Mouse (Mus musculus) MEL (cell line): ENCODE measurements around the gene Cep72. TPM values are rescaled to one million over a fixed set of nuclear protein-coding genes. Genes with fewer than 3 reads are reported as not detected.

Source experiments
- DNase-seq: peaks from one replicate; pipeline ENCODE4 v3.0.0; 2011; ENCODE audit warnings: low read depth, low spot score
- H3K27ac ChIP-seq: 2 replicates; pipeline ENCODE4 v1.5.1; 2012; ENCODE audit warnings: low read depth, mild to moderate bottlenecking, control low read depth, low read length, moderate library complexity; ENCODE audit not compliant: control insufficient read depth
- H3K27me3 ChIP-seq, 2 experiments: fragments of 150-350 bp in 1 of 2; sonication (generic) in 1 of 2; 2 replicates each; pipeline ENCODE4 v1.6.1; 2012; ENCODE audit warnings: low read length in 2 of 2, mild to moderate bottlenecking in 2 of 2, improper control_type of control experiment in 1 of 2, moderate library complexity in 1 of 2; ENCODE audit not compliant: insufficient read depth in 2 of 2, control insufficient read depth in 1 of 2
- H3K36me3 ChIP-seq, 2 experiments: 2 replicates each; pipeline ENCODE4 v1.6.1; 2012 to 2014; ENCODE audit warnings: low read length in 2 of 2, improper control_type of control experiment in 1 of 2, inconsistent platforms in 1 of 2, mild to moderate bottlenecking in 1 of 2; ENCODE audit not compliant: insufficient read depth in 2 of 2, control insufficient read depth in 1 of 2
- H3K4me1 ChIP-seq, 2 experiments: fragments of 150-350 bp in 1 of 2; sonication (generic) in 1 of 2; 2 replicates each; pipeline ENCODE4 v1.6.1; 2012; ENCODE audit warnings: low read length in 2 of 2, improper control_type of control experiment in 1 of 2, mild to moderate bottlenecking in 1 of 2; ENCODE audit not compliant: insufficient read depth in 2 of 2, control insufficient read depth in 1 of 2
- H3K4me3 ChIP-seq, 2 experiments: fragments of 150-350 bp in 1 of 2; sonication (generic) in 1 of 2; 2 replicates each; pipeline ENCODE4 v1.5.1; 2012; ENCODE audit warnings: low read depth in 2 of 2, low read length in 2 of 2, mild to moderate bottlenecking in 2 of 2, moderate library complexity in 2 of 2, control low read depth in 1 of 2, improper control_type of control experiment in 1 of 2; ENCODE audit not compliant: control insufficient read depth in 1 of 2, insufficient read depth in 1 of 2
- H3K79me2 ChIP-seq: 2 replicates; pipeline ENCODE4 v1.6.1; 2012; ENCODE audit warnings: mild to moderate bottlenecking, low read length, moderate library complexity; ENCODE audit not compliant: control insufficient read depth, poor library complexity, insufficient read depth
- H3K9ac ChIP-seq: 2 replicates; pipeline ENCODE4 v1.6.1; 2012; ENCODE audit warnings: low read depth, mild to moderate bottlenecking, control low read depth, low read length, moderate library complexity; ENCODE audit not compliant: control insufficient read depth, poor library complexity, severe bottlenecking
- H3K9me3 ChIP-seq: fragments of 150-350 bp; sonication (generic); replicated peaks from 2 replicates; pipeline ENCODE4 v1.6.1; 2012; ENCODE audit warnings: mild to moderate bottlenecking, low read length, improper control_type of control experiment, moderate library complexity; ENCODE audit not compliant: insufficient read depth
- BHLHE40 ChIP-seq: IDR thresholded peaks from 2 replicates; pipeline ENCODE4 v1.6.1; 2012; ENCODE audit warnings: low read depth, mild to moderate bottlenecking, inconsistent platforms, low read length, improper control_type of control experiment, borderline replicate concordance
- CTCF ChIP-seq, 3 experiments: IDR thresholded peaks in 2 of 3; conservative IDR thresholded peaks in 1 of 3; 2 replicates each; pipeline ENCODE4 v1.5.1; 2011 to 2012; ENCODE audit warnings: low read length in 3 of 3, low read depth in 2 of 3, mild to moderate bottlenecking in 2 of 3, improper control_type of control experiment in 1 of 3, inconsistent platforms in 1 of 3, mixed read lengths in 1 of 3, moderate library complexity in 1 of 3; ENCODE audit not compliant: control insufficient read depth in 1 of 3, insufficient read depth in 1 of 3, poor library complexity in 1 of 3, severe bottlenecking in 1 of 3
- ELF1 ChIP-seq: IDR thresholded peaks from 2 replicates; pipeline ENCODE4 v1.6.1; 2014; ENCODE audit warnings: low read depth, mild to moderate bottlenecking, inconsistent platforms, low read length, improper control_type of control experiment, moderate library complexity
- ETS1 ChIP-seq: IDR thresholded peaks from 2 replicates; pipeline ENCODE4 v1.6.1; 2012; ENCODE audit warnings: low read depth, mild to moderate bottlenecking, inconsistent platforms, low read length, improper control_type of control experiment, moderate library complexity
- GATA1 ChIP-seq: IDR thresholded peaks from 2 replicates; pipeline ENCODE4 v1.6.1; 2011; ENCODE audit warnings: low read depth, low read length, improper control_type of control experiment
- HCFC1 ChIP-seq: IDR thresholded peaks from 2 replicates; pipeline ENCODE4 v1.6.1; 2012; ENCODE audit warnings: low read depth, mild to moderate bottlenecking, inconsistent platforms, low read length, improper control_type of control experiment, moderate library complexity
- JUND ChIP-seq: IDR thresholded peaks from 2 replicates; pipeline ENCODE4 v1.6.1; 2011; ENCODE audit warnings: low read depth, mild to moderate bottlenecking, improper control_type of control experiment, low read length
- MAX ChIP-seq: IDR thresholded peaks from 2 replicates; pipeline ENCODE4 v1.6.1; 2011; ENCODE audit warnings: low read length, improper control_type of control experiment
- MAZ ChIP-seq: IDR thresholded peaks from 2 replicates; pipeline ENCODE4 v1.6.1; 2012; ENCODE audit warnings: low read depth, mild to moderate bottlenecking, inconsistent platforms, low read length, improper control_type of control experiment
- MXI1 ChIP-seq: IDR thresholded peaks from 2 replicates; pipeline ENCODE4 v1.6.1; 2011; ENCODE audit warnings: mild to moderate bottlenecking, low read depth, low read length, improper control_type of control experiment
- POLR2AphosphoS5 ChIP-seq: IDR thresholded peaks from 2 replicates; pipeline ENCODE4 v1.6.1; 2012; ENCODE audit warnings: low read depth, borderline replicate concordance, mild to moderate bottlenecking, inconsistent platforms, low read length, moderate library complexity, mixed read lengths
- RAD21 ChIP-seq: IDR thresholded peaks from 2 replicates; pipeline ENCODE4 v1.6.1; 2011; ENCODE audit warnings: mild to moderate bottlenecking, low read depth, low read length, improper control_type of control experiment
- SMC3 ChIP-seq: IDR thresholded peaks from 2 replicates; pipeline ENCODE4 v1.6.1; 2011; ENCODE audit warnings: low read depth, low read length, improper control_type of control experiment
- TAL1 ChIP-seq: IDR thresholded peaks from 2 replicates; pipeline ENCODE4 v1.6.1; 2012; ENCODE audit warnings: mild to moderate bottlenecking, inconsistent platforms, low read length, moderate library complexity, mixed read lengths
- TBP ChIP-seq: IDR thresholded peaks from 2 replicates; pipeline ENCODE4 v1.8.0; 2011; ENCODE audit warnings: low read depth, low read length, improper control_type of control experiment
- TCF12 ChIP-seq: IDR thresholded peaks from 2 replicates; pipeline ENCODE4 v1.6.1; 2014; ENCODE audit warnings: low read depth, mild to moderate bottlenecking, inconsistent platforms, low read length, improper control_type of control experiment, moderate library complexity
- UBTF ChIP-seq: IDR thresholded peaks from 2 replicates; pipeline ENCODE4 v1.6.1; 2012; ENCODE audit warnings: low read depth, mild to moderate bottlenecking, inconsistent platforms, low read length, improper control_type of control experiment, moderate library complexity, borderline replicate concordance; ENCODE audit not compliant: insufficient read depth
- USF1 ChIP-seq: IDR thresholded peaks from 2 replicates; pipeline ENCODE4 v1.6.1; 2014; ENCODE audit warnings: low read depth, mild to moderate bottlenecking, inconsistent platforms, low read length, improper control_type of control experiment, moderate library complexity
- USF2 ChIP-seq, 2 experiments: IDR thresholded peaks; 2 replicates each; pipeline ENCODE4 v1.6.1; 2011 to 2012; ENCODE audit warnings: improper control_type of control experiment in 2 of 2, low read length in 2 of 2, borderline replicate concordance in 1 of 2, inconsistent platforms in 1 of 2, low read depth in 1 of 2, mild to moderate bottlenecking in 1 of 2; ENCODE audit not compliant: insufficient read depth in 1 of 2
- ZMIZ1 ChIP-seq: IDR thresholded peaks from 2 replicates; pipeline ENCODE4 v1.6.1; 2012; ENCODE audit warnings: low read depth, mild to moderate bottlenecking, inconsistent platforms, low read length, improper control_type of control experiment, moderate library complexity
- polyA plus RNA-seq, 2 experiments: library from polyadenylated mRNA; stranded (reverse) in 1 of 2; unstranded in 1 of 2; fragments of >175 nt in 1 of 2; fragments of >200 nt in 1 of 2; gene quantifications; 2 replicates each; pipeline versions ENCODE4 v1.2.1 to v1.2.4; 2012; ENCODE audit warnings: low replicate concordance in 2 of 2, low read depth in 1 of 2; ENCODE audit not compliant: insufficient read length in 2 of 2, insufficient read depth in 1 of 2, missing spikeins in 1 of 2
- total RNA-seq: library from RNA; depleted of rRNA; stranded (reverse); fragments of 300-350 nt; gene quantifications from 2 replicates; pipeline ENCODE4 v1.2.3, GENCODE M21; 2012

Gene Cep72
- total and polyA plus RNA-seq, 3 experiments: 2.2 to 7.0 TPM; not detected in 1

DNA sequence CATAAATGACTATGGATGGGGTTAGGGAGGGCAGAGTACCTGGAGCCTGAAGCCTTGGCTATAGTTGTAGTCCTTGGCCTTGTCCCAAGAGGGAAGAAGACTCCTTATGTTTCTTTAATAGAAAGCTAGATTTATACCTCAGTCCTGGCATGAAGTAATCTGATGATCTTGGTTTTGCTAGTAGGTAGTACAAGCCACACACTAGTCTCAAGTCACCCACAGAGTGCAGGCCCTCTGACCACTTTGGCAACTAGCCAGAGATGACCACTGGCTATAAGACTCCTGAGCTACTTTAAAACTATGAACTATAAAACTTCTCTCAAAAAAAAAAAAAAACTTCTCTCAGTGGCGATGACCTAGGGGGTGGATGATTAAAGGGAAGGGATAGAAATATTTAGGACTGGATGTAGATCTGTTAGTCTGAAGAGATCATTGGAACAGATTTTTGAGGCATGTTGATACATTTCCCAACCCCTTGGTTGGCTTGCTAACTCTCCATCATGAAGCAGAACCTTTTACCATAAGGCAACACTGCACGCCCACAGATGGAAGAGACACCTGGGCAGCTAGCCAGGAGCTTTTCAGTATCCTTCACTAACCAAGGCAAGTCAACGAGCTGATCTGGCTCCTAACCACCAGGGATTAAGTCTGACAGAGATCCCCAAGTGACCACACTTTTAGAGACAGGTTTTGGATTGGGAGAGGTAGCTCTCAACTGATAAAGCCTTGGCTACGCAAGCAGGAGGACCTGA is 40.9 kb upstream of the Cep72 start:
- no peaks in the 10 kb centered on the region for H3K9me3 ChIP-seq
- DNase-seq: no peak
- TF ChIP-seq UBTF (no peak), CTCF (IDR thresholded peaks at IDR 0.05 in 2 of 3, conservative IDR thresholded peaks at IDR 0.05 in 1 of 3; ENCODE audit: control insufficient read depth in 1 of 3, insufficient read depth in 1 of 3, low read depth in 2 of 3, low read length in 3 of 3, poor library complexity in 1 of 3, severe bottlenecking in 1 of 3) (no peak), POLR2AphosphoS5 (no peak), TAL1 (no peak), USF2 (IDR thresholded peaks at IDR 0.05; ENCODE audit: borderline replicate concordance in 1 of 2, insufficient read depth in 1 of 2, low read depth in 1 of 2, low read length in 2 of 2) (no peak), MAZ (no peak), ELF1 (no peak), JUND (no peak), TBP (no peak), HCFC1 (no peak), MXI1 (no peak), RAD21 (no peak), TCF12 (no peak), ETS1 (no peak), MAX (no peak), ZMIZ1 (no peak), BHLHE40 (no peak), SMC3 (no peak), GATA1 (no peak), USF1 (no peak)
- H3K4me1 ChIP-seq: no peaks in the 10 kb centered on the region
- H3K4me3 ChIP-seq: no peak overlapping the region
- peaks cover 4 to 6% of the 10 kb centered on the region in 2 experiments for H3K27me3 ChIP-seq
- H3K36me3 ChIP-seq: no peaks in the 10 kb centered on the region
- no peaks in the 10 kb centered on the region for H3K79me2 ChIP-seq
- H3K9ac ChIP-seq: no peak overlapping the region
- H3K27ac ChIP-seq: no peak overlapping the region
